Mouse (Mus musculus) megakaryocyte, embryonic 14.5 days (primary cell): ENCODE data around the gene Snap47.

ENCODE experiments used
- FLI1 ChIP-seq: IDR thresholded peaks from 2 replicates; pipeline ENCODE4 v1.6.1; 2012; ENCODE audit warnings: low read length, inconsistent platforms, mixed read lengths
- GATA1 ChIP-seq: IDR thresholded peaks from 3 replicates; pipeline ENCODE4 v1.6.1; 2012; ENCODE audit warnings: mixed read lengths, low read length, inconsistent platforms, borderline replicate concordance

GRCm38 (mm10) chr11:59394451-59394850 lies 56.5 kb downstream of the Snap47 start:
- TF ChIP-seq GATA1 (no peak), FLI1 (no peak)
